Mouse (Mus musculus): ENCODE results near the gene Epb41l3. TPM values are rescaled to one million over a fixed set of nuclear protein-coding genes. Genes with fewer than 3 reads are reported as not detected.
A peak's percentile ranks its signal among the peaks of the same experiment; 100 is the strongest.

Epb41l3 gene
- polyA plus RNA-seq, 1 experiment = 160 TPM

DNA sequence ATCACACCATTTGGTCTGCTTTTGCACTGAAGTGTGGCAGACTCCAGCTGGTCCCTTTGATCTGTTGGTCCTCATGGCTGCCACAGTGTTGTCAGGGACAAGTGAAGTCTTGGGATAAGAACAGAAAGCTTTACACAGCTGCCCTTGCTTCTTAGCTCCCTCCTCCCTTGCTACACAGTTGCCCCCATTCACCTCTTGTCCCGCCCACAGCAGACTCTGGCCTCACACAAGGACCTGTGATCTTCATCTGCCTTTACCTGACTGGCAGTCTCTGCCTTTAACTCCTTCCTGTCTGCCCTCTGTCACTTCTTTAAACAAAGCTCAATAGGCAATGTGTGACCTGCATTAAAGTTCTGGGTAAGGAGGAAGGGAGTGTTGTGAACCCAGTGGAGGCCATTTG is 123.3 kb downstream of the Epb41l3 start:
- no peak overlapping the region for H3K27ac ChIP-seq (ENCODE audit: insufficient read depth, low read length)
- H3K4me3 ChIP-seq (ENCODE audit: insufficient read depth, low read length) = no peak overlapping the region
- TF ChIP-seq POLR2A (IDR thresholded peaks at IDR 0.05; ENCODE audit: low read depth, low read length) (no peak), CTCF (IDR thresholded peaks at IDR 0.05; ENCODE audit: borderline replicate concordance, insufficient read depth, low read length) (no peak)
- H3K4me1 ChIP-seq (ENCODE audit: control insufficient read depth, insufficient read depth, low read length) = no peaks in the 10 kb centered on the region

- Histone ChIP-seq H3K4me3 (ENCODE audit: insufficient read depth, low read length) (no peak overlapping the region), H3K27ac (ENCODE audit: insufficient read depth, low read length) (no peak overlapping the region)
- no peak for TF ChIP-seq POLR2A (IDR thresholded peaks at IDR 0.05; ENCODE audit: low read depth, low read length)
- no peak for TF ChIP-seq CTCF (IDR thresholded peaks at IDR 0.05; ENCODE audit: borderline replicate concordance, insufficient read depth, low read length)
These were observed 124.3 kb downstream of the Epb41l3 start for GRCm38 (mm10) chr17:69199827-69200226.

DNA sequence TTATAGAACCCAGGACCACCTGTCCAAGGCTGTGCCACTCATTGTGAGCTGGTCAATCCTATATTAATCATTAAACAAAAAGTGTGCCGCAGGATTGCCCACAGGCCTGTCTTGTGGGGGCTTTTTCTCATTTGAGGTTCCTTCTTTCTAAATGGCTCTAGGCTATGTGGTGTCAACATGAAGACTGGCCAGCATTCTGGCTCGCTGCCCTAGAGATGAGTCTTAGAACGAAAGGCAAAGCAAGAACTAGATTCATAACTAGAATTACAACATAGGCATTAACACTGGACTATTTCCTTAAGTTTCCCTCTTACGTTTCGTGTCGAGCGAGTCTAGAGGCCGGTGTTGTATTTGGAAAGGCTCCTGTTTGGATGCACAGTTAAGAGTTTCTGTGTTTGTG is 125.5 kb downstream of the Epb41l3 start:
- Histone ChIP-seq H3K4me1 (ENCODE audit: control insufficient read depth, insufficient read depth, low read length) (peaks cover 6% of the 10 kb centered on the region; the same call in 1 of the 2 replicates), H3K4me3 (ENCODE audit: insufficient read depth, low read length) (no peak overlapping the region), H3K27ac (ENCODE audit: insufficient read depth, low read length) (no peak overlapping the region)
- no peak for TF ChIP-seq POLR2A (IDR thresholded peaks at IDR 0.05; ENCODE audit: low read depth, low read length)
- no peak for TF ChIP-seq CTCF (IDR thresholded peaks at IDR 0.05; ENCODE audit: borderline replicate concordance, insufficient read depth, low read length)

More at GRCm38 (mm10) chr17:69199827-69200226, 124.3 kb downstream of the Epb41l3 start:
- no peaks in the 10 kb centered on the region for H3K4me1 ChIP-seq (ENCODE audit: control insufficient read depth, insufficient read depth, low read length)

DNA sequence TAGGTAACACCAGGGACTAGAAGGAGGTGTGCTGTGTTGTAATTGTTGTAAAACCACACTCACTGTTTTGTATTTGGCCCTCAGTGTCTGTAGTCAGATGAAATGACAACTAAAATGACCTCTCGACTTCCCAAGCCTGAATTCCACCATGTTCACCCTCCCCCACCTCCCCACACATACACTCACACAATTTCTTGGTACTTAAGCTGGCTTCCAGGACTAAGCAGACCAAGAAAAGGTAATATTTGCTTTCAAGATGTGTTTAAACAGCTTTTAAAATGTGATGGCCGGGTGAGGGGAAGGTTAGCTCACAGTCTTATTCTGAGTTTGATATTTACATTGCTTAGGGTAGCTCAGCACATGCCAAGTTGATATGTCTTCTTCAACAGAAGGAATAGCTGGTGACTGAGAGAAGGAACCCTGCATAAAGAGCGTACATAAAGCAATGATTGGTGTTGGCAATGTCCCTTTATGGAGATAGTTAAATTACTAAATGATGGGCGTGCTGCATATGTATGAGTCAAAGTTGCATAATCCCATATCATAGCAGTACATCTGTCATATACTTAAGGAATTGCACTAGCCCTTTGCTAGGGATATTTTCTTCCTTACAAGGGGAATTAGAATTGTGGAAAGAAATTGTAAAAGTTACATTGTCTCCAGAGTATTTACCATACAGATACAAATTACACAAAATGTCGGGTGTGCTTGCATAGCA is 130.0 kb downstream of the Epb41l3 start:
- Histone ChIP-seq H3K4me3 (ENCODE audit: insufficient read depth, low read length) (no peak overlapping the region), H3K4me1 (ENCODE audit: control insufficient read depth, insufficient read depth, low read length) (peaks cover 6% of the 10 kb centered on the region; the same call in 1 of the 2 replicates), H3K27ac (ENCODE audit: insufficient read depth, low read length) (peak overlapping the region; percentile 53; the same call in 1 of the 2 replicates)
- TF ChIP-seq POLR2A (IDR thresholded peaks at IDR 0.05; ENCODE audit: low read depth, low read length) (no peak), CTCF (IDR thresholded peaks at IDR 0.05; ENCODE audit: borderline replicate concordance, insufficient read depth, low read length) (no peak)

GRCm38 (mm10) chr17:69207562-69208312 is 132.3 kb downstream of the Epb41l3 start:
- H3K4me3 ChIP-seq (ENCODE audit: insufficient read depth, low read length) = no peak overlapping the region
- H3K4me1 ChIP-seq (ENCODE audit: control insufficient read depth, insufficient read depth, low read length) = peaks cover 6% of the 10 kb centered on the region; the same call in 1 of the 2 replicates
- no peak overlapping the region for H3K27ac ChIP-seq (ENCODE audit: insufficient read depth, low read length)
- TF ChIP-seq CTCF (IDR thresholded peaks at IDR 0.05; ENCODE audit: borderline replicate concordance, insufficient read depth, low read length) (no peak), POLR2A (IDR thresholded peaks at IDR 0.05; ENCODE audit: low read depth, low read length) (no peak)

DNA sequence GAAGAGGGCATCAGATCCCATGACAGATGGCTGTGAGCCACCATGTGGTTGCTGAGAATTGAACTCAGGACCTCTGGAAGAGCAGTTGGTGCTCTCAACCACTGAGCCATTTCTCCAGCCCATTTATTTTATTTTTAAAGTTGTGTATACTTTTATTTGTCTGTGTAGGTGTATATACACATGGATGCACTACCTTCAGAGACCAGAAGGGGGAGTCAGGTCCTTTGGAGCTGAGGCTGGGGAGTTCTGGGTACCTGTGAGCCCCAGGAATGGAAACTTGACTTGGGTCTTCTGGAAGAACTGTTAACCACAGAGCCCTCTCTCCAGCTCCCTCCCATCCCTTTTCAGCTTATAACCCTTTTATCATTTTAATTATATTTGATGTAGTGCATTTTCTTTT is 135.6 kb downstream of the Epb41l3 start:
- H3K4me3 ChIP-seq (ENCODE audit: insufficient read depth, low read length) = no peak overlapping the region
- no peak for TF ChIP-seq POLR2A (IDR thresholded peaks at IDR 0.05; ENCODE audit: low read depth, low read length)
- TF ChIP-seq CTCF (IDR thresholded peaks at IDR 0.05; ENCODE audit: borderline replicate concordance, insufficient read depth, low read length) = no peak
- H3K4me1 ChIP-seq (ENCODE audit: control insufficient read depth, insufficient read depth, low read length) = no peaks in the 10 kb centered on the region
- no peak overlapping the region for H3K27ac ChIP-seq (ENCODE audit: insufficient read depth, low read length)

GRCm38 (mm10) chr17:69216120-69216519 is 140.6 kb downstream of the Epb41l3 start:
- H3K27ac ChIP-seq (ENCODE audit: insufficient read depth, low read length) = no peak overlapping the region
- H3K4me3 ChIP-seq (ENCODE audit: insufficient read depth, low read length) = no peak overlapping the region
- TF ChIP-seq POLR2A (IDR thresholded peaks at IDR 0.05; ENCODE audit: low read depth, low read length) = no peak
- no peak for TF ChIP-seq CTCF (IDR thresholded peaks at IDR 0.05; ENCODE audit: borderline replicate concordance, insufficient read depth, low read length)
- no peaks in the 10 kb centered on the region; the same call in 1 of the 2 replicates for H3K4me1 ChIP-seq (ENCODE audit: control insufficient read depth, insufficient read depth, low read length)

DNA sequence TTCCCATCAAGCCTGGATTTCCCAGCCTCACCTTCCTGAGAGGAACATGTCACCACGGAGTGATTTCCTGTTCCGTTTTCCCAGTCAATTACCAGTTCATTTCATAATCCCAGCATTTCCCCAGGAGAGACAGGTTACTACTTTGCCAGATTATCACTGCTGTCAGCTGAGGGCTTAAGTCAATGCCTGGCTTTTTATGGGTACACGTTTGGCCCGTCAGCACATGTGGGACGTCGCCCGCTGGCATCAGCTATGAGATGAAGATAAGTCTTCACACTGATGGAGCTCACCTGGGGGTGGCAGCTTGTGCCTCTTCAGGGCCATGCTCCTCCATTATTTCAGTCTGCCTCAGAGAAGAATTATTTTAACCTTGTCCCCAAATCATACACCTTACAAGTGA is 145.4 kb downstream of the Epb41l3 start:
- no peak overlapping the region for H3K4me3 ChIP-seq (ENCODE audit: insufficient read depth, low read length)
- H3K4me1 ChIP-seq (ENCODE audit: control insufficient read depth, insufficient read depth, low read length) = peaks cover 15% of the 10 kb centered on the region
- peak overlapping the region; percentile 88 for H3K27ac ChIP-seq (ENCODE audit: insufficient read depth, low read length)
- no peak for TF ChIP-seq CTCF (IDR thresholded peaks at IDR 0.05; ENCODE audit: borderline replicate concordance, insufficient read depth, low read length)
- TF ChIP-seq POLR2A (IDR thresholded peaks at IDR 0.05; ENCODE audit: low read depth, low read length) = no peak

DNA sequence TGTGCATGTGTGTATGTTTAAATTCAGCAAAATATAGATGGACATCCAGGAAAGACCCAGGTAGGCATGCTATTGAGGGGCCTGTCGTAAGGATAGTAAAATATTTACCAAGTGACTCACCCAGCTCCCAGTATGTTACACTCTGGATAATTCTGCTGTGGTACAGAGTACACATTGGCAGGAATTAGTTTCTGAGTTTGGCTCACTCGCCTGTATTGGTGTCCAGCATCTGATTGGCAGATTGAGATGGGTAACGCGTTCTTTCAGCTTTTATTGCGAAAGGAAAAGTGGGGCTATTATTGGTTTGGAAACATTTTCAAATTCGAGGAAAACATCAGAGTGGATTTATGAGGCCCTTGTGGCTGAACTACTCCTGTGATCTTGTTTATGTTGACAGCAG is 145.9 kb downstream of the Epb41l3 start:
- peak overlapping the region; percentile 88 for H3K27ac ChIP-seq (ENCODE audit: insufficient read depth, low read length)
- peaks cover 17% of the 10 kb centered on the region for H3K4me1 ChIP-seq (ENCODE audit: control insufficient read depth, insufficient read depth, low read length)
- no peak for TF ChIP-seq CTCF (IDR thresholded peaks at IDR 0.05; ENCODE audit: borderline replicate concordance, insufficient read depth, low read length)
- no peak overlapping the region for H3K4me3 ChIP-seq (ENCODE audit: insufficient read depth, low read length)

Measured in embryonic fibroblast, embryonic 13.5 days (primary cell).